Comparison of ENCODE assay signal across 7 mouse cellular contexts in genomic region chr1:91436380-91437082, GRCm38 (mm10). TPM values are rescaled to one million over a fixed set of nuclear protein-coding genes. Genes with fewer than 3 reads are reported as not detected.
A peak's percentile ranks its signal among the peaks of the same experiment; 100 is the strongest.
DNase-seq lines count a peak whose midpoint lies in the region; ATAC-seq and TF ChIP-seq lines count a peak whose summit lies in the region.

No protein-coding gene starts in this region.

- no peaks in the 10 kb centered on the region for H3K79me2 ChIP-seq in heart, adult 2 months (replicated peaks; ENCODE audit: control insufficient read depth, insufficient read depth, low read length)

- H3K36me3 ChIP-seq in heart, adult 2 months (ENCODE audit: control insufficient read depth, insufficient read depth, low read length), result peaks cover 14% of the 10 kb centered on the region
- no peaks in the 10 kb centered on the region for H3K36me3 ChIP-seq in kidney, embryonic 14.5 days (ENCODE audit: control insufficient read depth, insufficient read depth, low read length)

- H3K4me1 ChIP-seq in heart, adult 2 months (ENCODE audit: control insufficient read depth, insufficient read depth, low read length), result peaks cover 19% of the 10 kb centered on the region
- H3K4me1 ChIP-seq in kidney, embryonic 14.5 days (ENCODE audit: control insufficient read depth, insufficient read depth, low read length), result peaks cover 3% of the 10 kb centered on the region; the same call in 1 of the 2 replicates

- WGBS in heart, adult 2 months, result 21% methylated on average over 6 of the region's 6 CpGs
- 60% methylated on average over 6 of the region's 6 CpGs for WGBS in kidney, embryonic 14.5 days

- H3K4me2 ChIP-seq in kidney, embryonic 14.5 days (replicated peaks; ENCODE audit: low read depth, low read length), result no peak overlapping the region

- H3K9ac ChIP-seq in heart, adult 2 months (ENCODE audit: low read depth, low read length), result peak overlapping the region; percentile 30; the same call in 1 of the 2 replicates
- H3K9ac ChIP-seq in kidney, embryonic 14.5 days (ENCODE audit: low read depth, low read length), result no peak overlapping the region

- TF ChIP-seq EP300 in heart, adult 2 months (IDR thresholded peaks at IDR 0.05; ENCODE audit: insufficient read depth, low read depth, low read length), result peak; percentile 100

- H3K4me3 ChIP-seq in heart, adult 2 months, result no peak overlapping the region
- no peak overlapping the region for H3K4me3 ChIP-seq in kidney, embryonic 14.5 days (ENCODE audit: low read length)

- TF ChIP-seq POLR2A in heart, adult 2 months (IDR thresholded peaks at IDR 0.05; ENCODE audit: insufficient read depth, low read depth, low read length), result peak; percentile 47; the same call in 1 of the 2 replicates

- TF ChIP-seq CTCF in heart, adult 2 months (IDR thresholded peaks at IDR 0.05), result no peak

- no peaks in the 10 kb centered on the region for H3K9me3 ChIP-seq in kidney, embryonic 14.5 days (ENCODE audit: control insufficient read depth, low read length)

- intact Hi-C loops in heart, adult 2 months (cut with DNase I), result loop anchor here (2.0 kb wide), 1 partner anchor 22 kb away; the partner anchor contains the start of gene Per2

- ATAC-seq in kidney, embryonic 14.5 days (ENCODE audit: low FRiP score, low TSS enrichment), result peak; percentile 68; the same call in 1 of the 2 replicates
- no peak for ATAC-seq in erythroblast, adult 5-6 weeks (replicated peaks; ENCODE audit: low FRiP score, poor library complexity, severe bottlenecking)

- peak; percentile 36 for DNase-seq in right cerebral cortex, adult 18-20 months
- no peak for DNase-seq in right cerebral cortex, postnatal 25 days
- DNase-seq in cerebellum, adult 18-20 months, result peak; percentile 47 to 53
- peak; percentile 83 to 87 for DNase-seq in heart, adult 2 months
- peak; percentile 85 to 90 for DNase-seq in lung, postnatal 4 days

- H3K27me3 ChIP-seq in heart, adult 2 months (ENCODE audit: control insufficient read depth, insufficient read depth, low read length), result no peaks in the 10 kb centered on the region
- H3K27me3 ChIP-seq in kidney, embryonic 14.5 days (ENCODE audit: control insufficient read depth, insufficient read depth, low read length), result no peaks in the 10 kb centered on the region

- H3K27ac ChIP-seq in heart, adult 2 months, result peak overlapping the region; percentile 94
- peak overlapping the region; percentile 38 for H3K27ac ChIP-seq in kidney, embryonic 14.5 days (ENCODE audit: low read depth, low read length)

RNA-seq across cellular contexts. Expression of gene Per2, which starts 22.6 kb away (rescaled TPM):
- total RNA-seq in heart, adult 2 months (2021), result 10 to 100 TPM in 1 of 2 experiments, 1 to 10 TPM in 1; 3.8 to 13.8 TPM
- 5.3 and 6.3 TPM in 2 replicates for polyA plus RNA-seq in heart, adult 2 months (2012; rRNA removed)
- polyA plus RNA-seq in kidney, embryonic 14.5 days (2014; fragmentation: Nextera tagmentation; extraction: Ambion mirVana), result 2.5 and 3.6 TPM in 2 replicates
- 1.9 and 2.7 TPM in 2 replicates for total RNA-seq in erythroblast, adult 5-6 weeks (2015; ENCODE audit: low replicate concordance)
- total RNA-seq in erythroblast, adult 5-6 weeks (2017; ENCODE audit: low replicate concordance), result 1.7 and 2.0 TPM in 2 replicates

RNA-seq across cellular contexts. Expression of gene Hes6, which starts 22.7 kb away (rescaled TPM):
- 10 to 100 TPM; 17.4 to 18.2 TPM for total RNA-seq in heart, adult 2 months (2021)
- 23.6 and 25.8 TPM in 2 replicates for polyA plus RNA-seq in heart, adult 2 months (2012; rRNA removed)
- polyA plus RNA-seq in kidney, embryonic 14.5 days (2014; fragmentation: Nextera tagmentation; extraction: Ambion mirVana), result 61.1 and 65.8 TPM in 2 replicates
- 2.5 and 4.8 TPM in 2 replicates for total RNA-seq in erythroblast, adult 5-6 weeks (2015; ENCODE audit: low replicate concordance)
- 4.2 and 5.0 TPM in 2 replicates for total RNA-seq in erythroblast, adult 5-6 weeks (2017; ENCODE audit: low replicate concordance)

RNA-seq across cellular contexts. Expression of gene Ilkap, which starts 37.9 kb away (rescaled TPM):
- total RNA-seq in heart, adult 2 months (2021), result 10 to 100 TPM; 47.3 to 49.0 TPM
- polyA plus RNA-seq in heart, adult 2 months (2012; rRNA removed), result 36.6 and 43.6 TPM in 2 replicates
- polyA plus RNA-seq in kidney, embryonic 14.5 days (2014; fragmentation: Nextera tagmentation; extraction: Ambion mirVana), result 130 and 136 TPM in 2 replicates
- 32.6 and 82.0 TPM in 2 replicates for total RNA-seq in erythroblast, adult 5-6 weeks (2015; ENCODE audit: low replicate concordance)
- 55.6 and 70.8 TPM in 2 replicates for total RNA-seq in erythroblast, adult 5-6 weeks (2017; ENCODE audit: low replicate concordance)

RNA-seq across cellular contexts. Expression of gene Traf3ip1, which starts 57.9 kb away (rescaled TPM):
- total RNA-seq in heart, adult 2 months (2021), result 1 to 10 TPM; 5.0 to 5.1 TPM
- polyA plus RNA-seq in heart, adult 2 months (2012; rRNA removed), result 5.0 and 5.3 TPM in 2 replicates
- 7.6 and 7.7 TPM in 2 replicates for polyA plus RNA-seq in kidney, embryonic 14.5 days (2014; fragmentation: Nextera tagmentation; extraction: Ambion mirVana)
- 1.0 and 1.3 TPM in 2 replicates for total RNA-seq in erythroblast, adult 5-6 weeks (2015; ENCODE audit: low replicate concordance)
- total RNA-seq in erythroblast, adult 5-6 weeks (2017; ENCODE audit: low replicate concordance), result 0.51 and 2.6 TPM in 2 replicates
